16 mouse cellular contexts compared by ENCODE assay signal in genomic region chr8:45291790-45292189, GRCm38 (mm10). TPM values are rescaled to one million over a fixed set of nuclear protein-coding genes. Genes with fewer than 3 reads are reported as not detected.
DNase-seq lines count a peak whose midpoint lies in the region; ATAC-seq and TF ChIP-seq lines count a peak whose summit lies in the region.
"Had no signal": no experiment of that assay in that cellular context is flagged by ENCODE, and none has a peak within 500 bp of the region (broad histone marks: within the 10 kb centered on the region; RNA-seq: fewer than 3 reads in every experiment).

No protein-coding gene starts in this region.

- peak; percentile 6 for DNase-seq in cerebellum, adult 11 months
- DNase-seq in right cerebral cortex, adult 2 months (ENCODE audit: low spot score in 2 of 2): peak; percentile 5 to 22
- DNase-seq in right cerebral cortex, postnatal 25 days: no peak
- DNase-seq in layer of hippocampus, adult 2 months (ENCODE audit: low spot score in 2 of 2): peak; percentile 67
- DNase-seq in right cerebral cortex, postnatal 14 days: peak; percentile 21
- DNase-seq in lung, postnatal 10 days: no peak
- no peak for DNase-seq in retina, embryonic 14.5 days (ENCODE audit: low spot score)
- DNase-seq: heart, postnatal 14 days; spleen, adult 18-20 months had no signal

- ATAC-seq in cerebellum, adult (ENCODE audit: insufficient number of reproducible peaks, low FRiP score, low TSS enrichment): no peak
- ATAC-seq: inflammation-experienced regulatory T-cells, adult 6 months had no signal

- no peak overlapping the region; the same call in 1 of the 2 replicates for H3K27ac ChIP-seq in layer of hippocampus, adult 2 months
- H3K27ac ChIP-seq: kidney, embryonic 15.5 days; limb, embryonic 10.5 days; liver, embryonic 14.5 days had no signal

- H3K4me3 ChIP-seq in layer of hippocampus, adult 2 months: no peak overlapping the region
- H3K4me3 ChIP-seq: kidney, embryonic 15.5 days; limb, embryonic 10.5 days had no signal

- TF ChIP-seq CTCF in layer of hippocampus, adult 2 months (conservative IDR thresholded peaks at IDR 0.05): no peak

RNA-seq across cellular contexts. Expression of gene Klkb1, which starts 2.9 kb away (rescaled TPM):
- not detected for total RNA-seq in layer of hippocampus, adult 2 months (2021)
- total RNA-seq: heart, adult 8-10 months; heart, postnatal 14 days had no signal

RNA-seq across cellular contexts. Expression of gene Gm45753, which starts 16.5 kb away (rescaled TPM):
- total RNA-seq in layer of hippocampus, adult 2 months (2021): not detected
- total RNA-seq: gastrocnemius, adult 18-20 months; heart, adult 8-10 months; heart, postnatal 14 days had no signal

RNA-seq across cellular contexts. Expression of gene F11, which starts 30.0 kb away (rescaled TPM):
- total RNA-seq in layer of hippocampus, adult 2 months (2021): not detected
- total RNA-seq: gastrocnemius, adult 18-20 months; heart, adult 8-10 months; heart, postnatal 14 days had no signal

RNA-seq across cellular contexts. Expression of gene Cyp4v3, which starts 41.2 kb away (rescaled TPM):
- 1 to 10 TPM; 6.7 to 8.3 TPM for total RNA-seq in layer of hippocampus, adult 2 months (2021)

Comparison
In these comparisons a context has a peak if more than half of its experiments do, and no peak if none do; other contexts are left out.
1. DNase-seq: peak in cerebellum, adult 11 months (single experiment), right cerebral cortex, adult 2 months (2 of 2), layer of hippocampus, adult 2 months (2 of 2) and right cerebral cortex, postnatal 14 days (single experiment); none in right cerebral cortex, postnatal 25 days (single experiment), lung, postnatal 10 days (single experiment) and retina, embryonic 14.5 days (single experiment).